Mouse (Mus musculus): Measurements from ENCODE around the gene H2al1n. TPM values are rescaled to one million over a fixed set of nuclear protein-coding genes. Genes with fewer than 3 reads are reported as not detected.
"Not testable (repeated sequence)": the region's sequence is repeated elsewhere in the genome, so short reads cannot be mapped to it uniquely, and the experiment has no call there.

The H2al1n gene
- polyA plus RNA-seq (2015; fragmentation: Nextera tagmentation; extraction: Ambion mirVana): not detected in 2 replicates

DNA sequence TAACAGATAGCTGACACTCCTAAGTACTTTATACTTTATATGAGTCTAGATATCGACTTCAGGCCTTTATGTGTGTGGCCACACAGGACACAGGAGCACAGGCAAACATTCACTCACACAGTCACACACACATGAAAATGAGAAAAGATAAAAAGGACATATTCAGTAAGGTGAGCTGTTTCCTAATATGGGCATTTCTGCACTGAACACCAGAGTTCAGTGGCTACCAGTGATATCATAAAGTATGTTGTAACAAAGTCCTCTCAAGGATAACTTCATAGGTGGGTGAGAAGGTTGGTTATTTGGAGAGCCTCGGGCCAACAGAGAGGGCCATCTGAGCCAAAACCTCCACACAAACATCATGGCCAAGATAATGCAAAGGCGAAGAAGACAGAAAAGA lies at the start of gene H2al1n:
TSS of gene H2al1n (plus strand) at position 301 of the 400 bp plus-strand sequence.
- H3K27ac ChIP-seq; H3K9me3 ChIP-seq; H3K4me1 ChIP-seq; H3K4me3 ChIP-seq; H3K9ac ChIP-seq; ATAC-seq (ENCODE audit: low FRiP score, low read depth); H3K27me3 ChIP-seq; H3K36me3 ChIP-seq; H3K4me2 ChIP-seq (replicated peaks): not testable (repeated sequence)
- 78% methylated on average over 3 of the region's 3 CpGs for WGBS

DNA sequence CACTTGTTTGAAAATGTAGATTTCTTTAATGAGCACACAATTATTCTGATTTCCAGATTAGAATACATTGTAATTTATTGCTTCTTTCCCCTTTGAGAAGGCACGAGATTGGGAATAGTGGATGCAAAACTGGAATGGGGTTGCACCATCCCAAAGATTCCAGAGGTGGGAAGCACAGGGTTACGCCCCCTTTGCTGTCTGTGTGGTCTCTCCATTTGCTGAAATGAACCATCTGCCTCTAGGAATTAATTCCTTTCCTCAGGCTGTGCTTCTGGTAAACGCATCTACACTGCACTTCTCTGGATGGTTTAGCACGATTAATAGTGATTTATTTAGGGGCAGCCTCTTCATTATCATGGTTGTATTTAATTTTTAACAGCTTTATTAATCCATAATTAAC lies 11.7 kb upstream of the H2al1n start:
- H3K4me1 ChIP-seq: no peaks in the 10 kb centered on the region
- H3K9ac ChIP-seq: no peak overlapping the region
- WGBS: 69% methylated on average over 4 of the region's 4 CpGs
- H3K27me3 ChIP-seq: no peaks in the 10 kb centered on the region
- H3K36me3 ChIP-seq: no peaks in the 10 kb centered on the region
- ATAC-seq (ENCODE audit: low FRiP score, low read depth): no peak
- H3K4me3 ChIP-seq: no peak overlapping the region
- no peak overlapping the region for H3K27ac ChIP-seq
- no peaks in the 10 kb centered on the region for H3K9me3 ChIP-seq
- no peak overlapping the region for H3K4me2 ChIP-seq (replicated peaks)

DNA sequence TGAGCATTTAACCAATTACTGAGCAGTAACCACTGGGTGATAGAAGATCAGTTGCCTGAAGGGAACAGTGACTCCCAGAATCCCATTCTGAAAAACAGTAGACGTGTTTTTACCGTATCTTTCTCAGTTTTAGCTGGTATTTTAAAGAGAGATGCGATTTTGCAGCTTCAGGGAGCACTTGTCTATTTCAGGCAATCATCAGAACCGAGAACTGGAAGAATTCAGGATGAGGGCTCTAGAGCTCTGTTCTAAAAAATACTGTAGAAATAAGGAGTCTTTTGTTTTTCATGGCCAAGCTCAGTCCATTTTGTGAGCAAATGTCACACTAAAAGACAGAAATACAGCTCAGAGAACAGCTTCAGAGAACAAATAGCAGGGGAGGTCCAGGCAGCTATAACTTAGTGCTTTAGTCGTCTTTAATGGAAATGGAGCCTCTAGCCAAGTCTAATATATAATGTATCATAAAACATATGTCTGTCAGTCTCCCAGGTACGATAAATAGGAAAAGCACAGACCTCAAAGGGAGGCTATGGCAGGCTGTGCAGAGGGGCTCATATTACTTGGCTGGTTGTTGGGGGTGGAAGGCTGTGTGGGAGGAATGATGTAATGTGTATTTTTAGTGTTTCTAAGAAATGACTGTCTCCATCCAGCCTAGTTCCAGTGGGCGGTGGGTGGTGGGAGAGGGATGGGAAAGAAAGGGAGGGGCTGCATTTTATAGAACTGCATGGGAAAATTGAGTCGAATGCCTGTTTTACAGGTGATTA lies 4.7 kb upstream of the H2al1n start:
- Histone ChIP-seq H3K4me1 (0 out of 2 replicates have a peak, but pooled peaks cover 6% of the 10 kb centered on the region), H3K4me3 (no peak overlapping the region), H3K9me3 (no peaks in the 10 kb centered on the region), H3K27ac (no peak overlapping the region; the same call in 1 of the 2 replicates), H3K36me3 (no peaks in the 10 kb centered on the region), H3K9ac (no peak overlapping the region), H3K4me2 (replicated peaks) (no peak overlapping the region), H3K27me3 (no peaks in the 10 kb centered on the region)
- ATAC-seq (ENCODE audit: low FRiP score, low read depth): peak; percentile 98
- WGBS: 39% methylated on average over 8 of the region's 8 CpGs

DNA sequence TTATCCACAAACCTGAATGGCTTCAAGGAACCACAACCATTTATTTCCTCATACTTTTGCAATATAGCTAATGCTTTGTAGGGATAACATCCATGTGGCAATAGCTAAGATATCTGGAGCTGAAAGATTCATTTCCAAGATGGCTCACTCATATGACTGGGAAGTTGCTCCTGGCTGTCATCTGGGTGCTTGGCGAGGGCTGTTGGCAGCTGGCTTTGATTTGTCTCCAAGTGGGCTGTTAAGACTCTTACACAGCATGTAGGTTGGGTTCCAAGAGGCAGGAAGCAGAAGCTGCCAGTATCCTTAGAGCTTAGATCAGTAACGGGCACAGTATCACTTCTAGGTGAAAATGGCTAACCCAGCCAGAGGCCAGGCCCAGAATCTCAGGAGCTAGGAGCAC lies 18.3 kb downstream of the H2al1n start:
- ATAC-seq (ENCODE audit: low FRiP score, low read depth): no peak
- no peak overlapping the region for H3K4me3 ChIP-seq
- H3K4me2 ChIP-seq (replicated peaks): no peak overlapping the region
- no peaks in the 10 kb centered on the region for H3K9me3 ChIP-seq
- no peak overlapping the region for H3K9ac ChIP-seq
- no peak overlapping the region for H3K27ac ChIP-seq
- no peaks in the 10 kb centered on the region for H3K36me3 ChIP-seq
- 61% methylated on average over 2 of the region's 2 CpGs for WGBS
- no peaks in the 10 kb centered on the region for H3K27me3 ChIP-seq
- H3K4me1 ChIP-seq: no peaks in the 10 kb centered on the region

DNA sequence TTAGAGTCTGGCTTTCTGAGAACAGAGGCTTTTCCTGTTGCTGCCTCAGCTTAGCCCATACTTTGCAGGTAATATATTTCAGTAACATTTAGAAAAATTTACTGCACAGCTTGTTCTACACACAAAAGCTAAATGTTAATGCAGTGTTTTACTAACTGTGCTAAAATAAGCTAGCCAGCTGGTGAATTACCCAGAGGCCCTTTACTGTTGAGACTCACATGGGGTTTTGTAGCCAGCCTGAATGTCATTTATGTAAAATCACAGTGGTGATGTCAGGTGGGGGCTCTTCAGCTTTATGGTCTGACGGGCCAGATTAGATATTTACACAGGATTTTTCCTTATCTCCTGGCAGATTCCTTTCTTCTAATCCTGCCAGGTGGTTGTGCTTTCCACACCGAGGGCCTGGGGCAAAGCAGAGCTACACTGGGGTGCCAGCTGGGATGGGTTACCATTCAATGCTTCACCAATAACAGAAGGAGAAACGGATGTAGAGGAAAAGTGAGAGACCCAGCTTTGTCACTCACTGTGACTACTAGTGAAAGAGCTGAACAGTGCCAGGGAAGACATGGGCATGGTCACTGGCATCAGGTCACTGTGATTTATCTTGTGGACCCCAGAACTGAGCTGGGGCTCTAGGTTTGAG lies 48.8 kb downstream of the H2al1n start:
- H3K4me2 ChIP-seq (replicated peaks): no peak overlapping the region
- 39% methylated on average over 3 of the region's 3 CpGs for WGBS
- no peaks in the 10 kb centered on the region for H3K9me3 ChIP-seq
- H3K27ac ChIP-seq: no peak overlapping the region
- no peak for ATAC-seq (ENCODE audit: low FRiP score, low read depth)
- H3K9ac ChIP-seq: no peak overlapping the region
- H3K4me3 ChIP-seq: no peak overlapping the region
- H3K36me3 ChIP-seq: no peaks in the 10 kb centered on the region
- H3K4me1 ChIP-seq: 0 out of 2 replicates have a peak, but pooled peaks cover 3% of the 10 kb centered on the region
- H3K27me3 ChIP-seq: no peaks in the 10 kb centered on the region
